Mouse (Mus musculus) lung, embryonic 16.5 days (tissue): ENCODE results near the gene Tmprss13. TPM values are rescaled to one million over a fixed set of nuclear protein-coding genes. Genes with fewer than 3 reads are reported as not detected.
A peak's percentile ranks its signal among the peaks of the same experiment; 100 is the strongest.

Experiments used
- ATAC-seq: fragments of 200-750 bp; cut with Nextera tagmentation; 2 replicates; pipeline ENCODE4 v1.8.0; 2017; ENCODE audit warnings: low read depth, mild to moderate bottlenecking, moderate library complexity
- H3K27ac ChIP-seq: fragments of 300-500 bp; sonication (generic); 2 replicates; pipeline ENCODE4 v1.5.1; 2014; ENCODE audit warnings: mild to moderate bottlenecking, control low read depth, low read length
- H3K27me3 ChIP-seq: fragments of 300-500 bp; sonication (generic); 2 replicates; pipeline ENCODE4 v1.6.1; 2014; ENCODE audit warnings: low read depth, low read length, mixed read lengths; ENCODE audit not compliant: control insufficient read depth, insufficient read depth
- H3K36me3 ChIP-seq: fragments of 300-500 bp; sonication (generic); 2 replicates; pipeline ENCODE4 v1.6.1; 2014; ENCODE audit warnings: low read length; ENCODE audit not compliant: control insufficient read depth, insufficient read depth
- H3K4me1 ChIP-seq: fragments of 300-500 bp; sonication (generic); replicated peaks from 2 replicates; pipeline ENCODE4 v1.6.1; 2014; ENCODE audit warnings: low read length, mixed read lengths; ENCODE audit not compliant: control insufficient read depth, insufficient read depth
- H3K4me2 ChIP-seq: fragments of 300-500 bp; sonication (generic); 2 replicates; pipeline ENCODE4 v1.6.1; 2014; ENCODE audit warnings: low read depth, low read length, control low read depth
- H3K4me3 ChIP-seq: fragments of 300-500 bp; sonication (generic); 2 replicates; pipeline ENCODE4 v1.5.1; 2014; ENCODE audit warnings: mild to moderate bottlenecking, low read length, control low read depth
- H3K9ac ChIP-seq: fragments of 300-500 bp; sonication (generic); 2 replicates; pipeline ENCODE4 v1.6.1; 2014; ENCODE audit warnings: low read length, control low read depth
- H3K9me3 ChIP-seq: fragments of 300-500 bp; sonication (generic); 2 replicates; pipeline ENCODE4 v1.6.1; 2016; ENCODE audit warnings: low read length; ENCODE audit not compliant: control insufficient read depth
- WGBS: fragments of 180-500 bp; shearing (Covaris S2); extraction: QIAGEN DNeasy Blood & Tissue Kit; methylation state at CpG from one replicate; pipeline ENCODE4 v1.1.7; 2014; 5-methylcytosine and 5-hydroxymethylcytosine counted together
- polyA plus RNA-seq: library from polyadenylated mRNA; unstranded; fragments of >200 nt; fragmentation: Nextera tagmentation; extraction: Ambion mirVana; gene quantifications from 2 replicates; pipeline ENCODE4 v1.2.1, GENCODE M21; 2015

Gene Tmprss13
- polyA plus RNA-seq, 1 experiment from 2014 or later, result 0.36 TPM

DNA sequence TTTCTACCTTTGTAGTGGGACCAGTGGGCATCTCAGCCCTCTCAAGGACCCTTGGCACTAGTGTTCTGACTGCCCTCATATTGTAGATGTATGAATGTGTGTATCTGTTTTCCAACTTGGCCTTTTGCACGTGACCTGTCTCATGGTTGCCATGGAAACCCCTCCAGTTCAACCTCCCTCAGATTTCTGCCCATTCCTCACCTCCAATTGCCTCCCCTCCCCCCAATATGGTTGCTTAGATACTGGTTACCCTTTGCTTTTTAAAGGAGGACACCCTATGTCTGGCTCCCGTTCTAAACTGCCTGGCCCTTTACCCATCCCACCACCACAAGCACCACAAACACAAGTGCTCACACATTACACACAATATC is 52.4 kb downstream of the Tmprss13 start:
- H3K4me1 ChIP-seq, result peaks cover 8% of the 10 kb centered on the region; the same call in 1 of the 2 replicates
- H3K4me2 ChIP-seq, result peak overlapping the region; percentile 96
- ATAC-seq, result no peak
- WGBS, result 17% methylated on average over 2 of the region's 2 CpGs
- peaks cover 12% of the 10 kb centered on the region; the same call in 1 of the 2 replicates for H3K27me3 ChIP-seq
- H3K4me3 ChIP-seq, result peak overlapping the region; percentile 64
- H3K27ac ChIP-seq, result no peak overlapping the region
- no peaks in the 10 kb centered on the region for H3K36me3 ChIP-seq
- no peaks in the 10 kb centered on the region for H3K9me3 ChIP-seq
- H3K9ac ChIP-seq, result no peak overlapping the region

DNA sequence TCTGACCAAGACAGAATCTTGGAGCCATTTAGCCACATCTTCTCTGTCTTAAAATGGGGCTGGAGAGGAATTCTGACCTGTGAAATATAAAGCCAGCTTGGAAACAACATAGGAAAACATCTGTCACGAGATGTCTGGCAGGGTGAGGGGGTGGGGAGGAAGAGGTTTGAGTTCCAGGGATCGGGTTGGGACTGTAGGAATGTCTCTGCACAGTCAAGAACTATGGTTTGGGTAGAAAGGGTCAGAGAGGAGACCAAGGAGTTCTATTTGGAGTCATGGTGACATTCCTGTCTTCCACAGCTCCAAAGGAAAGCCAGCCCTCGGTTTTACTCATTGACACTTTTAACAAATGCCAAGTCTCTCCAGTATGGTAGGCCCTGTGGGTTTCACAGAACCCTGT is 55.0 kb downstream of the Tmprss13 start:
- ATAC-seq, result no peak
- H3K4me1 ChIP-seq, result peaks cover 8% of the 10 kb centered on the region; the same call in 1 of the 2 replicates
- H3K27me3 ChIP-seq, result peaks cover 10% of the 10 kb centered on the region; the same call in 1 of the 2 replicates
- H3K36me3 ChIP-seq, result no peaks in the 10 kb centered on the region
- 43% methylated on average over 3 of the region's 3 CpGs for WGBS
- no peak overlapping the region for H3K9ac ChIP-seq
- no peak overlapping the region for H3K27ac ChIP-seq
- no peaks in the 10 kb centered on the region for H3K9me3 ChIP-seq
- H3K4me2 ChIP-seq, result no peak overlapping the region
- H3K4me3 ChIP-seq, result no peak overlapping the region

DNA sequence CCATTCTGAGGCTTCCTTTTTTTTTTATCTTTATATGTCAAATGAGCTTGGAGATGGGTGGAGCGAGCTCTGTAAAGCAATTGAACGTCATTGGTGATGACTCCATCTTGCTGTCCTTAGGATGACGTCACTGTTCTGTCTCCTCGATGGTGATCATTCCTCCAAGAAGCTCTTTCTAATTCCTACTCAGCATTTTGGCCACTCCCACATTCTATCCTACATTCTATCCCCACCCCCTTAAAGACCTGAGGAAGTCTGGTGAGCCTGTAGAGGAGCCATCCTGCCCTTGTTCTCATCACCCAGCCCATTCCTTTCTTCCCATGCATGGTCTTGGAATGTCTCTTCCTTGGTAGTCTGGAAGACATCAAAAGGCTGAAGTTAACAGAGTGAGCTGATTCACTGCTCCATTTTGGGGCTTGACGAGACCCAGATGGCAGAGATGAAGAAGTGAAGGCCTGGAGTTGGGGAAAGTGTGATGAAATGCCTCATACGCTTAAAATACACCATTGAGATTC is 56.1 kb downstream of the Tmprss13 start:
- Histone ChIP-seq H3K9me3 (no peaks in the 10 kb centered on the region), H3K4me3 (no peak overlapping the region), H3K27me3 (peaks cover 3% of the 10 kb centered on the region; the same call in 1 of the 2 replicates), H3K36me3 (no peaks in the 10 kb centered on the region), H3K4me2 (no peak overlapping the region), H3K27ac (no peak overlapping the region), H3K4me1 (peaks cover 8% of the 10 kb centered on the region; the same call in 1 of the 2 replicates), H3K9ac (no peak overlapping the region)
- ATAC-seq, result no peak
- 88% methylated on average over 6 of the region's 6 CpGs for WGBS

DNA sequence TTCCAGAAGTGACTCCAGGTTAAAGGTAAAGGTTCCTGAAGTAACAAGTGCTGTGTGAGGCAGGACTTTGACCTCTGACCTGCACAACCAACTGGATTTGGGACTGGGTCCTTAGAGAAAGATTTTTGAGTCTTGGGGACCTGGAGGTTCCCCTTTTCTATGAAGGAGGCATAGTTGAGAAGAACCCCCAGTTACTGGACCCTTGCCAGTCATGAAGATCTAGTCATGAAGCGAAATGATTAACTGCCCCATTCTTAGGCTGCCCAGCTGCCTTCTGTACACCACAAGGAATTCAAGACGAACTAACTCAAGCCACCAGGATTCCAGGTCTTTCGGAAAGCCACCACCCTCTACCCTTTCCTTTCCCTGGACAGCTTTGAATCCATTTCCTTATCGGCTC is 57.5 kb downstream of the Tmprss13 start:
- Histone ChIP-seq H3K4me2 (no peak overlapping the region), H3K4me1 (no peaks in the 10 kb centered on the region), H3K27me3 (no peaks in the 10 kb centered on the region), H3K4me3 (no peak overlapping the region), H3K27ac (peak overlapping the region; percentile 34; the same call in 1 of the 2 replicates), H3K9me3 (no peaks in the 10 kb centered on the region), H3K36me3 (no peaks in the 10 kb centered on the region), H3K9ac (no peak overlapping the region)
- ATAC-seq, result no peak
- 28% methylated on average over 4 of the region's 4 CpGs for WGBS

DNA sequence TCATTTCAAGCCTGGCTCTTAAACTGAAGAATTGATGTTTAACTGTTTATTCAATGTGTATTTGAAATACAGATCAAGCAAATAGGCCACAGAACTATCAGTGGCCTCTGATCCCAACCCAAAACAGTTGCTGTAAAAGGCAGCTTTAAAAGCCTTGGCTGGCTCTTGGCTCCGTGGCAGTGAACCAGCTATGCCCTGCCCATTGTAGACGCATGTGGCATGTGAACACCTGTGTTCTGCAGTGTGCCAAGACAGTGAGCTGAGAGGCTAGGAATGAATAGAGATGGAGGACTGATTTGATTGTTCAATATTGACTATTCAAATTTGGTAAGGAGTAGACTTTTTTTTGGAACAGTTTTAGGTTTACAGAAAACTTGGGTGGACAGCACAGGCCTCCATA is 58.0 kb downstream of the Tmprss13 start:
- H3K4me3 ChIP-seq, result no peak overlapping the region
- H3K4me1 ChIP-seq, result no peaks in the 10 kb centered on the region
- H3K4me2 ChIP-seq, result no peak overlapping the region
- H3K27ac ChIP-seq, result no peak overlapping the region
- no peaks in the 10 kb centered on the region for H3K36me3 ChIP-seq
- no peaks in the 10 kb centered on the region for H3K27me3 ChIP-seq
- WGBS, result 51% methylated on average over 2 of the region's 2 CpGs
- no peaks in the 10 kb centered on the region for H3K9me3 ChIP-seq
- H3K9ac ChIP-seq, result no peak overlapping the region
- peak; percentile 54; the same call in 1 of the 2 replicates for ATAC-seq

DNA sequence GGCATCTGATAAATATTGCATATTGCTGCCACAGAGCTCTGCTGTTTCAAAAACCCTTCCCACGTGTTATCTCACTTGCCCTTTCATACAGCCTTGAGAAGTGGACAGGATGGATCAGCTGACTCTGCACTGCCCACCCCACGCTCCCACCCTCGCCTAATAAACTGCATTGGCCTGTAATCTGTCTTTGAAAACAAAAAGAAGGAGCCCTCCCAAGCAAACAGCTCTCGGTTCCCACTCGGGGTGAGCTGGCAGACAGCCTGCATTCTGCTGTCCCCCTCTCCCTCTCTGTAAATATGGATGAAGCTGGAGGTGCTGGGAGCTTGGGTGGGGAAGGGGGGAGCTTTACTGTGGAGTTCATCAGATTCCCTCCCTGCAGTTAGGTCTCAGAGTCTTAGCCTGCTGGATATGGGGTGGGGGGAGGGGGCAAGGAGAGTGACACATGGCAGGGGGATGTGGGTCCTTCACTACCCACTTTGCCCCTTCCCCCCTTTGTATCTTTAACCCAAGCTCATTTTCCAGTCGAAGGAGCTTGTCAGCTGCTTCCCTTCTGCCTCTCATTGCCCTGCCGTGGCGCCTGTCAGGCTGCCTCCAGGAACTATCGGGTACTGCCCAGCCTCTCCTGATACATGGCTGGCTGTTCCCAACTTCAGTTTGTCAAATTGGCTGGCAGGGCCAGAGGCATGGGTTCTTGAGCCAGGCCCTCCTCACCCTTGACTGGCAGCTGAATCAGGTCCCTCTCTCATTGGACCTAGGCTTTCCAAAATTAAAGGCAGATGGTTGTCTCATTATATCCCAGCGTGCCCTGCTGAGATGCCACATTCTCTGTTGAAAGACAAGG is 61.7 kb downstream of the Tmprss13 start:
- no peak overlapping the region for H3K27ac ChIP-seq
- H3K4me1 ChIP-seq, result no peaks in the 10 kb centered on the region

DNA sequence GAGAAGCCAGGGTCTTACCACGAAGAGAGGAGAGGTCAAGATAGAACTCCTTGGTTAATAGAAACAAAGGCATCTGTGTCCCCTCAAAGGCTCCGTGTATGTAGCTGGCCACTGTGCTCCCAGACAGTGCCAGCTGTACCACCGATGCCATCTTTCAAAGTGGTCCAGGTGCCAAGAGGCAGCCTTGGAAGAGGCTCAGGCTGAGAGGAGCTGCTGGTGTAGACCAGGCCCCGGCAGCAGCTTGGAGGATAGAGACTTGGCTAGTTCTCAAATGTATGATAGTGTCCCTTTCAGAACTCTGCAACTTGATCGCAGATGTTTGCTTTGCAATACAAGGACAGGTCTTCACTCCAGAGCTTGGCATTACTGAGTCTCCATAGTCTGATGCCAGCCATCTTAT is 63.4 kb downstream of the Tmprss13 start:
- Histone ChIP-seq H3K9ac (no peak overlapping the region), H3K27ac (no peak overlapping the region), H3K4me3 (no peak overlapping the region), H3K9me3 (no peaks in the 10 kb centered on the region), H3K36me3 (no peaks in the 10 kb centered on the region), H3K4me1 (no peaks in the 10 kb centered on the region), H3K27me3 (no peaks in the 10 kb centered on the region), H3K4me2 (no peak overlapping the region)
- no peak for ATAC-seq
- 54% methylated on average over 5 of the region's 5 CpGs for whole genome bisulfite sequencing

More for the DNA sequence above, 61.7 kb downstream of the Tmprss13 start:
- H3K36me3 ChIP-seq, result no peaks in the 10 kb centered on the region
- WGBS, result 48% methylated on average over 10 of the region's 10 CpGs
- no peak overlapping the region for H3K9ac ChIP-seq
- no peaks in the 10 kb centered on the region for H3K9me3 ChIP-seq
- no peak overlapping the region for H3K4me2 ChIP-seq
- no peak for ATAC-seq
- H3K27me3 ChIP-seq, result no peaks in the 10 kb centered on the region
- no peak overlapping the region for H3K4me3 ChIP-seq

DNA sequence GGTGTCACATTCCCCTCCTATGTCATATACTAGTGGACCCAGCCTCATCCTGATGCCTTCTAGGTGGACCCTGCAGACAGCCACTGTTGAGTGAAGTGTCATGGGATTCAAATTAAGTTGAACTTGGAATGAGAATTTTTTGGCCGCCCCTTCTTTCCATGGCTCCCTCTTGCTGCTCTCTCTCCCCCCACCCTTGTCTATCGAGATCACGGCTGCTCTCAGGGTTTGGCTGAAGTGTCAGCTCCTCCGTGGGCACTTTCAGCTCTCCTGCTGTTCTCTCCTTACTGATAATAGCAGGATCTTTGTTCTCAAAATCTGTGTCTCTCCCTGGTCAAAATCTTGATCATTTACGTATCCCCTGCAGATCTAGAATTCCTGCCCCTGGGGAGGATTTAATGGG is 63.9 kb downstream of the Tmprss13 start:
- Histone ChIP-seq H3K4me2 (no peak overlapping the region), H3K9me3 (no peaks in the 10 kb centered on the region), H3K27ac (no peak overlapping the region), H3K9ac (no peak overlapping the region), H3K4me3 (no peak overlapping the region), H3K4me1 (no peaks in the 10 kb centered on the region), H3K36me3 (no peaks in the 10 kb centered on the region), H3K27me3 (no peaks in the 10 kb centered on the region)
- WGBS, result 73% methylated on average over 5 of the region's 5 CpGs
- no peak for ATAC-seq

DNA sequence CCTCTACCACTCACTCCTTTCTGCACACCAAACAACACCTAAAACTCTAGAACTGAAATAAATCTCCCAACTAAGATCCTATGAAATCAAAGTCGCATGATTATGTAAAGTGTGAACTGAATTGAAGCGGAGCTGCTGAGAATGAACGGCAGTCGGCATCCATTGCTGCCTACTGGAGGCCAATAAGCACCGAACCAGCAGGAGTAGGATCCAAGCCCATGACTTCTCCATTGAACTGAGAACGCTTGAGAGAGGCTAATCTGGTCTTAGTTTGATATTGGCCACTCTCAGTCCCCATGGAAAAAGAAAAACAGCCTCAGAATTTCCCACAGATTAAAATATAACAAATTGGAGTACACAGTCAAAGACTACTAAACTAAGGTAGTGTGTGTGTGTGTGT is 65.0 kb downstream of the Tmprss13 start:
- Histone ChIP-seq H3K4me2 (no peak overlapping the region), H3K4me1 (no peaks in the 10 kb centered on the region), H3K36me3 (no peaks in the 10 kb centered on the region), H3K9ac (no peak overlapping the region), H3K4me3 (no peak overlapping the region), H3K27me3 (no peaks in the 10 kb centered on the region), H3K27ac (no peak overlapping the region), H3K9me3 (no peaks in the 10 kb centered on the region)
- no peak for ATAC-seq
- WGBS, result 90% methylated on average over 6 of the region's 6 CpGs
